Mouse (Mus musculus) erythroid progenitor cell, adult 5-6 weeks (primary cell): ENCODE results near the gene Stk24. TPM values are rescaled to one million over a fixed set of nuclear protein-coding genes. Genes with fewer than 3 reads are reported as not detected.

Experiments
- ATAC-seq: replicated peaks from 2 replicates; pipeline ENCODE4 v1.8.0; 2016; ENCODE audit warnings: moderate number of reproducible peaks, mild to moderate bottlenecking, moderate TSS enrichment, inconsistent platforms; ENCODE audit not compliant: poor library complexity, low FRiP score, severe bottlenecking
- total RNA-seq, 2 experiments: library from RNA; stranded (forward) in 1 of 2; stranded (reverse) in 1 of 2; fragments of 150-400 nt in 1 of 2; fragments of 186-747, 209-891 nt in 1 of 2; gene quantifications; 2 replicates each; pipeline versions ENCODE4 v1.2.3 to v1.2.4; 2015 to 2017; ENCODE audit warnings: low replicate concordance in 2 of 2

Stk24 gene
- total RNA-seq, 2 experiments from 2014 or later: 62.0 to 101 TPM

GRCm38 (mm10) chr14:121244104-121244503, 135.7 kb downstream of the Stk24 start:
- 0 out of 2 replicates have a peak, but pooled peaks have one; percentile 14 for ATAC-seq

GRCm38 (mm10) chr14:121239386-121239785, 140.4 kb downstream of the Stk24 start:
- no peak for ATAC-seq

GRCm38 (mm10) chr14:121238727-121239126, 141.1 kb downstream of the Stk24 start:
- no peak for ATAC-seq

GRCm38 (mm10) chr14:121236736-121237135, 143.1 kb downstream of the Stk24 start:
- ATAC-seq: no peak

Other genes starting within 250 kb of the Stk24 start
- gene Slc15a1, start 125.2 kb upstream of the Stk24 start, total RNA-seq (2015; ENCODE audit: low replicate concordance): not detected in 2 replicates
- not detected in 2 replicates for gene Slc15a1, start 125.2 kb upstream of the Stk24 start, total RNA-seq (2017; ENCODE audit: low replicate concordance)